Mouse (Mus musculus) brain, adult 2 months (tissue): ENCODE results near the gene Mmp11.
"Not testable (repeated sequence)": the region's sequence is repeated elsewhere in the genome, so short reads cannot be mapped to it uniquely, and the experiment has no call there.

Experiments used
- DNase-seq: peaks from one replicate; pipeline ENCODE4 v3.0.0; 2011; ENCODE audit warnings: low read depth, low spot score

Mmp11 gene

GRCm38 (mm10) chr10:75897373-75897772 lies 38.9 kb downstream of the Mmp11 start:
- peak; percentile 79 for DNase-seq

- peak; percentile 75 for DNase-seq
Observed at GRCm38 (mm10) chr10:75896208-75896607, 40.1 kb downstream of the Mmp11 start.

GRCm38 (mm10) chr10:75895730-75896129 lies 40.6 kb downstream of the Mmp11 start:
- no peak for DNase-seq

GRCm38 (mm10) chr10:75894601-75895000 lies 41.7 kb downstream of the Mmp11 start:
- no peak for DNase-seq

GRCm38 (mm10) chr10:75893089-75893750 lies 43.1 kb downstream of the Mmp11 start, which contains the start of gene Derl3:
TSS of gene Derl3 (plus strand) at chr10:75893413.
- DNase-seq = peak; percentile 99

- DNase-seq = no peak
Observed at GRCm38 (mm10) chr10:75889406-75890153, 46.7 kb downstream of the Mmp11 start.

- DNase-seq = not testable (repeated sequence)
Observed at GRCm38 (mm10) chr10:75887504-75887903, 48.8 kb downstream of the Mmp11 start.

- DNase-seq = no peak
Observed at GRCm38 (mm10) chr10:75884742-75885141, 51.6 kb downstream of the Mmp11 start.

GRCm38 (mm10) chr10:75883232-75883552 lies 53.1 kb downstream of the Mmp11 start:
- DNase-seq = peak; percentile 93

- no peak for DNase-seq
Observed at GRCm38 (mm10) chr10:75882433-75883231, 53.7 kb downstream of the Mmp11 start.

GRCm38 (mm10) chr10:75881578-75882432 lies 54.5 kb downstream of the Mmp11 start:
- DNase-seq = no peak

- no peak for DNase-seq
Observed at GRCm38 (mm10) chr10:75880771-75881577, 55.3 kb downstream of the Mmp11 start.

GRCm38 (mm10) chr10:75880351-75880750 lies 55.9 kb downstream of the Mmp11 start:
- no peak for DNase-seq

- DNase-seq = no peak
Observed at GRCm38 (mm10) chr10:75878836-75879235, 57.5 kb downstream of the Mmp11 start.

- peak; percentile 84 for DNase-seq
Observed at GRCm38 (mm10) chr10:75873543-75874170, 62.6 kb downstream of the Mmp11 start.
